Mouse (Mus musculus): ENCODE results near the gene Gm13040.
"Not testable (repeated sequence)": the region's sequence is repeated elsewhere in the genome, so short reads cannot be mapped to it uniquely, and the experiment has no call there.

The Gm13040 gene

DNA sequence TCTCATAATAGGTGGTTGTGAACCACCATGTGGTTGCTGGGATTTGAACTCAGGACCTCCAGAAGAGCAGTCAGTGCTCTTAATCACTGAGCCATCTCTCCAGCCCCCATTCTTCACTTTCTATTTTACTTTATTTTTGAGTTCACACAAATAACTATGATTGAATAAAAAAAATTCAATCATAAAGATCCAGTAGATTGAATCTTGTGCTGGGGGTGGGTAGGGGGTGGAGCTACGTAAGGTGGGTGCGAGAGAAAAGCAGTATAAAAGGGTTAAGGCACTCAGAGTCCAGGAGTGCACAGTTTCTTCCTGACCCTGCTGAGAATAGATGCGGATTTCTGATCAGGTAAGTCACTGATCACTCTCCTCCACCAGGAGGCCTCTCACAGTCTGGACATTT is at the start of gene Gm13040:
Gm13040 (plus strand) TSS at position 301 of the 400 bp plus-strand sequence.
- DNase-seq, result not testable (repeated sequence)

DNA sequence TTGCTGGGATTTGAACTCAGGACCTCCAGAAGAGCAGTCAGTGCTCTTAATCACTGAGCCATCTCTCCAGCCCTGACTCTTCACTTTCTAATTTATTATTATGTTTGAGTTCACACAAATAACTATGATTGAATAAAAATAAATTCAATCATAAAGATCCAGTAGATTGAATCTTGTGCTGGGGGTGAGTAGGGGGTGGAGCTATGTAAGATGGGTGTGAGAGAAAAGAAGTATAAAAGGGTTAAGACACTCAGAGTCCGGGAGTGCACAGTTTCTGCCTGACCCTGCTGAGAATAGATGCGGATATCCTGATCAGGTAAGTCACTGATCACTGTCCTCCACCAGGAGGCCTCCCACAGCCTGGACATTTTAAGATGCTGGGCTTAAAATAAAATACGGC is 24.7 kb upstream of the Gm13040 start, which contains the start of gene Gm13043:
Gm13043 (plus strand) TSS at position 301 of the 400 bp plus-strand sequence.
- no peak for DNase-seq

DNA sequence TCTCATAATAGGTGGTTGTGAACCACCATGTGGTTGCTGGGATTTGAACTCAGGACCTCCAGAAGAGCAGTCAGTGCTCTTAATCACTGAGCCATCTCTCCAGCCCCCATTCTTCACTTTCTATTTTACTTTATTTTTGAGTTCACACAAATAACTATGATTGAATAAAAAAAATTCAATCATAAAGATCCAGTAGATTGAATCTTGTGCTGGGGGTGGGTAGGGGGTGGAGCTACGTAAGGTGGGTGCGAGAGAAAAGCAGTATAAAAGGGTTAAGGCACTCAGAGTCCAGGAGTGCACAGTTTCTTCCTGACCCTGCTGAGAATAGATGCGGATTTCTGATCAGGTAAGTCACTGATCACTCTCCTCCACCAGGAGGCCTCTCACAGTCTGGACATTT is 15.6 kb downstream of the Gm13040 start, which contains the start of the genes BC080695 and Gm13057:
BC080695 (plus strand) TSS at position 301 of the 400 bp plus-strand sequence.
Gm13057 (plus strand) TSS at position 310 of the 400 bp plus-strand sequence.
- DNase-seq, result not testable (repeated sequence)

Measured in thymus, postnatal 14 days (tissue).